Mouse (Mus musculus) layer of hippocampus, postnatal 10 days (tissue): ENCODE measurements at regions not wholly inside any gene's neighbourhood (a gene's known extent, or its start where the extent isn't known, plus 50 kb on each side); places are given as distances from the start of the nearest gene placed in this dataset.
"Not testable (repeated sequence)": the region's sequence is repeated elsewhere in the genome, so short reads cannot be mapped to it uniquely, and the experiment has no call there.

Experiments
- DNase-seq, 2 experiments: peaks; one replicate each; pipeline ENCODE4 v3.0.0; 2021; ENCODE audit warnings: low spot score in 2 of 2

GRCm38 (mm10) chr10:111592416-111593149 is 86.5 kb downstream of the Phlda1 start:
- DNase-seq, result no peak

- no peak for DNase-seq
Observed at GRCm38 (mm10) chr10:111593280-111593679, 87.2 kb downstream of the Phlda1 start.

GRCm38 (mm10) chr10:111594171-111594570 is 88.1 kb downstream of the Phlda1 start:
- no peak for DNase-seq

GRCm38 (mm10) chr10:111594651-111595050 is 88.6 kb downstream of the Phlda1 start:
- DNase-seq, result no peak

- DNase-seq, result no peak
Observed at GRCm38 (mm10) chr10:111595513-111595995, 89.5 kb downstream of the Phlda1 start.

- no peak for DNase-seq
Observed at GRCm38 (mm10) chr10:111598650-111599049, 92.6 kb downstream of the Phlda1 start.

- no peak for DNase-seq
Observed at GRCm38 (mm10) chr10:111599297-111600250, 93.5 kb downstream of the Phlda1 start.

GRCm38 (mm10) chr10:111600251-111600620 is 94.2 kb downstream of the Phlda1 start:
- DNase-seq, result no peak

GRCm38 (mm10) chr10:111600677-111601099 is 94.6 kb downstream of the Phlda1 start:
- DNase-seq, result peak; percentile 66 to 74

GRCm38 (mm10) chr10:111603166-111603565 is 97.1 kb downstream of the Phlda1 start:
- DNase-seq, result no peak

- DNase-seq, result not testable (repeated sequence)
Observed at GRCm38 (mm10) chr10:111607381-111607780, 101.3 kb downstream of the Phlda1 start.

GRCm38 (mm10) chr10:111608385-111609093 is 102.5 kb downstream of the Phlda1 start:
- DNase-seq, result no peak

GRCm38 (mm10) chr10:111609889-111610288 is 103.8 kb downstream of the Phlda1 start:
- no peak for DNase-seq

GRCm38 (mm10) chr10:111619627-111620270 is 113.7 kb downstream of the Phlda1 start:
- DNase-seq, result no peak

GRCm38 (mm10) chr10:111620927-111621676 is 115.0 kb downstream of the Phlda1 start:
- DNase-seq, result no peak

GRCm38 (mm10) chr10:111622789-111623188 is 116.7 kb downstream of the Phlda1 start:
- DNase-seq, result no peak

GRCm38 (mm10) chr10:111624021-111624420 is 117.9 kb downstream of the Phlda1 start:
- no peak for DNase-seq

GRCm38 (mm10) chr10:111624624-111625023 is 118.5 kb downstream of the Phlda1 start:
- DNase-seq, result no peak

- DNase-seq, result no peak
Observed at GRCm38 (mm10) chr10:111625573-111625972, 119.5 kb downstream of the Phlda1 start.

GRCm38 (mm10) chr10:111626009-111626408 is 119.9 kb downstream of the Phlda1 start:
- no peak for DNase-seq
